Mouse (Mus musculus) left cerebral cortex, postnatal 4 days (tissue): ENCODE measurements around the gene Rpl6. TPM values are rescaled to one million over a fixed set of nuclear protein-coding genes. Genes with fewer than 3 reads are reported as not detected.
"Not testable (repeated sequence)": the region's sequence is repeated elsewhere in the genome, so short reads cannot be mapped to it uniquely, and the experiment has no call there.

Experiments used
- DNase-seq: peaks from one replicate; pipeline ENCODE4 v3.0.0-alpha.2; 2022
- intact Hi-C: fragments of 180-260 bp; cut with DNase I; formaldehyde crosslinking; loops from one replicate; pipeline ENCODE4 v1.15.1; 2025
- total RNA-seq, 2 experiments: library from RNA; stranded (reverse); gene quantifications; 2 replicates each; pipeline ENCODE4 v1.2.3; 2021

Rpl6 gene
- total RNA-seq, 2 experiments from 2014 or later = 639 to 650 TPM

DNA sequence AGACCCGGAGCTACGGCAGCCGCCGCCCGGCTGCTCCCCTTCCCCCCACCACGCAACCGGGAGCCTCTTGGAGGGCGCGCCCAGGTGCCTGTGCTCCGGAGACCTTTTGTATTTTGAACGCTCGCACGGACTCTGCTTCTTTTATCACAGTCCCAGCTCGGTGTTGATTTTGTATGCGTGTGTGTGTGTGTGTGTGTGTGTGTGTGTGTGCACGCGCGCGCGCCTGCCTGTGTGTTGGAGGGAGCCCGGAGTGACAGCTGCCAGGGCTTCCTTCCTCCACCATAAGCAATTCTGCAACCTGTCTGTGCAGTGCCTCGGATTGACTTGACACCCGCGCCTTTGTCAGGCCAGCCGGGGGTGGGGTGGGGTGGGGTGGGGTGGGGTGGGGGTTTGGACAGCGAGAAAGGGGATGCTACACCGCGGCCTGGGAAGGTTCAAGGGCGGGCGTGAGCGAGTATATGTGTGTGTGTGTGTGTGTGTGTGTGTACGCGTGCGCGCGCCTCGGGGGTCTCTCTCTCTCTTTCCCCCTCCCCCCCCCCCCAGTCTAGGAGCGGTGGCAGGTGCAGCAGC lies 16.5 kb downstream of the Rpl6 start:
- intact Hi-C loops = no loop called here
- DNase-seq = peak; percentile 52

DNA sequence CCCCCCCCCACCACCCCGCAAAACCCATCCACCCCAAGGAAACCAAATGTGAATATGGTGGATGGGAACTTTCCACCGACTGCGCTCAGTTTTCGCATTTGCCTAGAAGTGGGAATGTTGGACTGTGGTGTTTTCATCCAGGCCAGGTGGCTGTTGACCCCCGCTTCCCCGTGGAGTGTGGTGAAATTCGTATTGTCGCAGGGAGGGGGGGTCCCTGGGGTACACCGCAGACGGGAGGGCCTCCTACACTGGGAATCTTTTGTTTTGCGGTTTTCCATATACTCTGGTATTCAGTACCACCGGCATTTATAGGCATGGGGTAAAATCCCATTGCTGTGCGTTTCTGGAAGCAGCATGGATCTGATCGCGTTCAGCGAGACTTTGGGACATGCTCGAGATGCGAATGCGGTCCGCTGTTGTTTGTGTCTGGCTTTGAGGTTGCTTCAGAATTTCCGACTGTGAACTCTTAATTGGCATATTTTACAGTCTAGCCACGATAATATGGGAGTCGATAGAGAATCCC lies 17.1 kb downstream of the Rpl6 start:
- no peak for DNase-seq
- intact Hi-C loops = no loop called here

DNA sequence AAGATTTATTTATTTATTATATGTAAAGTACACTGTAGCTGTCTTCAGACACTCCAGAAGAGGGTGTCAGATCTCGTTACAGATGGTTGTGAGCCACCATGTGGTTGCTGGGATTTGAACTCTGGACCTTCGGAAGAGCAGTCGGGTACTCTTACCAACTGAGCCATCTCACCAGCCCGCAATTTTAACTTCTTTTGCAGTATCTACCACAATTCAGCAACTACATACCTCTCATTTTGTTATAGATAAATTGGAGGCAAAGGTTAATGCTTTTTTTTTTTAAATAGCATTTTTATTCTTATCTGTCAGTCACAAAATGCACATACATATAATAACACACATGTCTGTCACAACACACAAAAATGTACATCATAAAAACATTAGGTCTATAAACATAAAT lies 19.7 kb downstream of the Rpl6 start:
- intact Hi-C loops, DNase-seq: not testable (repeated sequence)

DNA sequence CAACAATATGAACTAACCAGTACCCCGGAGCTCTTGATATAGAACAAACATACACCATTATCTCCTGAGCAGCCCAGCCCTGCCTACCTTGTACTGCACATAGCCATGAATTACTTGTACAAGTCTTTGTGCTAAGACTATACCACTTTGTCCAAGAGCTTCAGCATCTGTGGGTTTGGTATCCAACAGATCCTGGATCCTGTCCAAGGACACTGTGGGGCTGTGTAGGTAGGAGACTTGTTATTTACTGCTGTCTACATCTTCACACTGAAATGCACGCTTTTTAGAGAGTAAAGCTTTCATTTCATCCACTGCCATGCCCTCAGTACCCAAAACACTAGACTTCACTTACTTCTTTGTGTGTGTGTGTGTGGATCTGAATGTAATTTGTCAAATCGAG lies 20.6 kb downstream of the Rpl6 start:
- DNase-seq = no peak
- intact Hi-C loops = no loop called here

DNA sequence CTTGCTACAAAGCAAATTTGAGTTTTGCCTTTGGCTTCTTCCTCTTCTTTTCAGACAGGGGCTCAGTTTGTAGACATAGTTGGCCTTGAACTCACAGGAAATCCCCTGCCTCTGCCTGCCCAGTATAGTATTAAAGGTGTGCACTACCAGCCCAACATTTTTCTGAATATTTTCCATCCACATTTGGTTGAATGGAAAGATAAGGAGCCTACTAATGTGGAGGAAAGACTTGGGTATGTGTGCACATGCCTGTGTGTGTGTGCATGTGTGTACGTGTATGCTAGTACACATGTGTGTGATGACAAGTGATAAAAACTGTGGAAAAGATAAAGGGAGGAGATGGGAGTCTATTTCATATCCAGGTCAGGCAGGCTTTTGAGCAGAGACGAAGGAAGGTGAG lies 21.6 kb downstream of the Rpl6 start:
- no peak for DNase-seq
- intact Hi-C loops = no loop called here

DNA sequence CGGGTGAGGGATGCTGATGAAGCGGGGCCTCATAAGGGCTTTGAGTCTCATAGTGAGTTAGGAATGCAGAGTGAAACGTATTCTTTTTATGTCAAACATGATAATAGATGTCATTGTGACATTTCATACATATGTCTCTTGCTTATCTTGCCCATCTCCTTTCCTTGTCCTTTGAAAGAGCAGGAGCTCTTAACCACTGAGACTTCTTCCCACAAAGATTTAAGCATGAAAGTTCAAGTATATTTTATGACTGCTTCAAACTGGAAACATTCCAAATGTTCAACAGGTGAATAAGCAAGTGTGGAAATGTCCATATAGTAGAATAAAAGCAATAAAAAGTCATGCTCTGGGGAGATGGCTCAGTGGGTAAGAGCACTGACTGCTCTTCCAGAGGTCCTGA lies 22.1 kb downstream of the Rpl6 start:
- DNase-seq = no peak
- intact Hi-C loops = no loop called here

DNA sequence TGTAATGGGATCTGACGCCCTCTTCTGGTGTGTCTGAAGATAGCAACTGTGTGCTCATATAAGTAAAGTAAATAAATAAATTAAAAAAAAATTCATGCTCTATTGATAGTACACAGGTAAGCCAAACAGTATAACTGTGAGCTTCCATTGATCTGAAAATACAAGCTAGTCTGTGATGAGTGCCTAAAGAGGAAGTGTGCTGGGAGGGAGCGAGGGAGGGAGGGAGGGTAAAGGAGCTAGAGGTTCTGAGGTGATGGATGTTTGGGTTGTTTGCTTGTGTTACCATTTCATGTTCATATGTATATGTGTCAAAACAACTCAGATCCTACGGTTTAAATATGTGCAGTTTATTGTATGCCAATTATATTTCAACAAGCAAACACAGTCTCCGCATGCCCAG lies 22.6 kb downstream of the Rpl6 start:
- intact Hi-C loops = no loop called here
- DNase-seq = no peak

DNA sequence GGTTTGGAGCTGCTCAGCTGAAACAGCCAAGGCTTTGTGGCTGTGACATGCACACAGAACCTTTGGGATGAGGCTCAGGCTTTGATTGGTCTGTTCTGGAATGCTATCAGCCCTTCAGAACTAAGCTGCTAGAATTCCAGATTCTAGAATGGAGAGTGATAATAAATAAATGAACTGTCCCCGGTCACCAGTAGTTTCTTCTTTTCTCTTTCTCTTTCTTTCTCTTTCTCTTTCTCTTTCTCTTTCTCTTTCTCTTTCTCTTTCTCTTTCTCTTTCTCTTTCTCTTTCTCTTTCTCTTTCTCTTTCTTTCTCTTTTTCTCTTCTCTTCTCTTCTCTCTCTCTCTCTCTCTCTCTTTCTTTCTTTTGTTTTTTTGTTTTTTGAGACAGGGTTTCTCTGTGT lies 23.0 kb downstream of the Rpl6 start:
- intact Hi-C loops, DNase-seq: not testable (repeated sequence)

DNA sequence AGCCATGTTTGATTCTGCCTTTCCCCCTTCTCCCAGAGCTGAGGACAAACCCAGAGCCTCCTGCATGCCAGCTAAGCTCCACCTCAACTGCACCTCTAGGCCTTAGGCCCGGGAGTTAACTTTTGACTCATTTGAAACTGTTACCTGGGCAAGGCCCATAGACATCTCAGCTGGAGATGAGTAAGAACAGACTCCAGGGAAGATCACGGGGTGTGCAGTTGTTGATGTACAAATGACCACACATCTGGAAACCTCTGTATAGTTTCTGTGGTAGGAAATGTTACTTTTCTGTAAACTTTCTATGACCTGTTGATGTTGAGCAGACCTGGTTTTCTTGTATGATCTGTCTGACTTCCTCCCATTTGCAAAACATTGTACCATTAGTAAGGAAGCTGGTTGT lies 24.9 kb downstream of the Rpl6 start:
- intact Hi-C loops = no loop called here
- DNase-seq = no peak

DNA sequence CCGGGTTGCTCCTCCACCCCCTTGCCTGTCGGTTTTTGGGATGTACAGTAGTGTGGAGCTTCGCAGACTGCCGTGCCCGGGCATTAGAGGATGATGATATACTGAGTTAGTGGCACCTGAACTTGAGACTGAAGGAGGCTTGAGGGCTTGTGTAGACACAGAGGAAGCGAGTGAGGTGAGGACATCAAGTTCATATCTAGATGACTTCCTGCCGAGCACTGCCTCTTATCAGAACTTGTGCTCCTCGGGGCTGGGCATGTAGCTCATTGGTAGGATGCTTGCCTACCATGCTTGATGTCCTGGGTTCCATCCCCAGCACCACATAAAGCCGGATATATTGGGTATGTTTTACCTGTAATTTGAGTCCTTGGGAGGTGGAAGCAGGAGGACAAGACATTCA lies 26.5 kb downstream of the Rpl6 start:
- DNase-seq = no peak
- intact Hi-C loops = no loop called here

DNA sequence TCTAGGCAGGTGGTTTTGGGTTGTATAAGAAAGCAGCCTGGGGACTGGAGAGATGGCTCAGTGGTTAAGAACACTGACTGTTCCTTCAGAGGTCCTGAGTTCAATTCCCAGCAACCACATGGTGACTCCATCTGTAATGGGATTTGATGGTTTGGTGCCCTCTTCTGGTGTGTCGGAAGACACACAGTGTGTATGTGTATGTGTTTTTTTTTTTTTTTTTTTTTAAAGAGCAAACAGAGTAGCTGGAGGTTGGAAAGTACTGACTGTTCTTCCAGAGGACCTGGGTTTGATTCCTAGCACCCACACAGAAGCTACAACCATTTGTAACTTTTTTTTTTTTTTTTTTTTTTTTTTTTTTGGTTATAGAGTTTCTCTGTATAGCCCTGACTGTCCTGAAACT lies 28.5 kb downstream of the Rpl6 start:
- DNase-seq = no peak

DNA sequence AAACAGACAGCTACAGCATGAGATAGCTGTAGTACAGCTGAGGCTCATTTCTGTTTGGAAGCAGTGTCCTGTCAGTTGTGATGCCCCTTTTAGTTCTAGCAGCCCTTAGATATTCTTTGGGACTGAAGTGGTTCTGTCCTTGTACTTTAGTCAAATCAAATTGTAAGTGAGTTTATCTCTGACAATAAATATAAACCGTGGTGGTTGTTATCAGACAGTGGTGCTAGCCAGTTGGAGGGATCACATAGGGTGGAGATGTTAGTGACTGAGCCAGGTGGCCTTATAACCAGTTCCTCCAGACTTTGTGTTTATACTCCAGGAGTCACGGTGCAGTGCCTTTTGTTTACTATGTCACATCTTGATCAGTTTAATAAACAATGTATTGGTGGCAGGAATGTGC lies 29.4 kb downstream of the Rpl6 start:
- DNase-seq = no peak
- intact Hi-C loops = no loop called here

More for the DNA sequence above, 28.5 kb downstream of the Rpl6 start:
- intact Hi-C loops = no loop called here

DNA sequence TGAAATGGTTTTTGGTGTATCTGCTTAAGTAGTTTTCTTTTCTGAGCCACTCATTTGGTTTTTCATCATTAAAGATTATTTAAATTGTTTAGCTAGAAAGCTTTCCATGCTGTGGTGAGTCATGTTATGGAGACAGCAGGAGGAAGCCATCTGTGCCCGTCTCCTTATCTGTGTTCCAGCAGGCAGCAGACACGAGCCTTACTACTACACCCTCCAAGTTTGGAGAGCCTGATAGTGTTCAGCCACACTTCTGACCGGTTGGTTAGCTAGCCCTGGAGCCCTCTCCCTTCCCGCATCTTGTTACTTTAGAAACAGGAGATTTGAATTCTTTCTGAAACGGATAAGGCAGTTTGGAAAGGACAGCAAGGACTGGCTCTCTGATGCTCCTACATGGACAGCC lies 31.9 kb downstream of the Rpl6 start:
- no peak for DNase-seq
- intact Hi-C loops = no loop called here

DNA sequence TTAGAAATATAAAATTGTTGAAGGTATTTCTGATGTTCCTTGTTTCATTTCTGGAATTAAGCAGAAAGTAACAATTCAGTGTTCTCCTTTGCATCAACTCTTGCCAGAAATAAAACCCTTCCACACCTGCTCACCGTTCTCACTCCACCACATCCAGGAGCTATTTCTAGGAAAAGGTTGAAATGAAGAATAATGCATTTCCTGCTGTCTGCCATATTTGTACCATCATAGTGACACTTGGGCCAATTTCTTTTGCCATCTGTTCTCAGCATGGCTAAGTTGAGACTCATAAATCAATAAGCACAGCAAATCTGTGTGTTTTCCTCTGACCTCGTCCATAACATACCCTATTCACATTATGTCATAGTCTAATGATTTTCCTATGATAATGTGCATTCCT lies 33.9 kb downstream of the Rpl6 start:
- intact Hi-C loops = no loop called here
- DNase-seq = no peak

DNA sequence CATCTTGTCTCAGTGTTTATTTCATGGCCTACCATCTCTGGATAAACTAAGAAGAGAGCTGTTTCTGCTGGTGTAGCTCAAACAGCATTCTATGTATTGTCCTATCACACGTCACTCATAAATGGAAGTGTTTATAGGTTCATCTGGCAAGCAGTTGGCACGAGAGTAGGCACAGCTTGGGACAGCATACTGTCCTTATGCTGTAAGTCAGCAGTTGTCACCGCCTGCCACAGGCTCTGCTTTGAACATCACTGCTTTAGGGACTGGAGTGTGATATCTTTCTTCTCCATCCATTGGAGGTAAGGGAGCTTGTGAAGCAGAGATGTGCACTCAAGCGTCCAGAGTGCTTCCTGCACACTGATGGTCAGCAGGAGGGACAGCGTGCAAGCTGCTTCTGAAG lies 35.6 kb downstream of the Rpl6 start:
- intact Hi-C loops = no loop called here
- peak; percentile 39 for DNase-seq

DNA sequence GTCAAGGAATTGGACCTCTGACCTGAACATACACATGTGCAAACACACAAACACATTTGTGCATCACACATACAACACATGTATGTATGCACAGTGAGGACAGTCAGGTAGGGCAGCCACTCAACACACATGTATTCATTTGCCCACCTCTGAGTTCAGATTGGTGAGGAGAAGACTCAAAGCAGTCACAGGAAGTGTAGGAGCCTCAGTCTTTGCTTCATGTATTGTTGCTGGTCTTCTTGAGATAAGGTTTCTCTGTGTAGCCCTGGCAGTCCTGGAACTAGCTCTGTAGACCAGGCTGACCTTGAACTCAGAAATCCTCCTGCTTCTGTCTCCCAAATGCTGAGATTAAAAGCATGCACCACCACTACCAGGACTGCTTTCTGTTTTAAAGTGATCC lies 36.9 kb downstream of the Rpl6 start:
- no peak for DNase-seq
- intact Hi-C loops = no loop called here

DNA sequence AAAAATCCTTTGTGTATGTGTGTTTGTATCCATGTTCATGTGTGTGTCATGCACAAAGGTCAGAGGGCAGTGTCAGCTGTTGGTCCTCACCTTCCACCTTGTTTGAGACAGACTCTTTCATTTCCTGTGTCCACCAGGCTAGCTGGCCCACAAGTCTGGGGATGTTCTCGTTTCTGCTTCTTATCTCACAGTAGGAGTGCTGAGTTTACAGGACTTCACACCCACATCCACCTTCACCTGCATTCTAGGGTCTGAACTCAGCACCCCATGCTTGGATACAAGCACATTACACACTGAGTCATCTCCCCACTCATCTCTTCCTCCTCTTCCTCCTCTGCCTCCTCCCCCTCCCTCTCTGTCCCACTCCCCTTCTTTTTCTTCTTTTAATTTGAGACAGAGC lies 38.0 kb downstream of the Rpl6 start:
- intact Hi-C loops = no loop called here
- no peak for DNase-seq

DNA sequence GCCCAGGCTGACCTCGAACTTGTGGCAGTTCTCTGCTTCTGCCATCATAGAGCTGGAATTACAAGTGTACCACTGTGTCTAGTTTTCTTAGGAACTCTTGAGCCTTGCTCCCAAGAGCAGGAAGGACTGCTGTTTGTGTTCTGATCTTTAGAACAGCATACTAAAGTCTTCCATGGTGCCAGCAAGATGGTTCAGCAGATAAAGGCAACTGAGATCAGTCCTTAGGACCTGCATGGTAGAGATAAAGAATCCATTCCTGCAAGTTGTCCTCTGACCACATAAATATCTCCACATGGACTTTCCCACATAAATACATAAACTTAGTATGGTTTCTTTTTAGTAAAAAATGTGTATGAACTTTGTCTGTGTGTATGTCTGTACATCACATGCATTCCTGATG lies 38.4 kb downstream of the Rpl6 start:
- intact Hi-C loops = no loop called here
- no peak for DNase-seq

DNA sequence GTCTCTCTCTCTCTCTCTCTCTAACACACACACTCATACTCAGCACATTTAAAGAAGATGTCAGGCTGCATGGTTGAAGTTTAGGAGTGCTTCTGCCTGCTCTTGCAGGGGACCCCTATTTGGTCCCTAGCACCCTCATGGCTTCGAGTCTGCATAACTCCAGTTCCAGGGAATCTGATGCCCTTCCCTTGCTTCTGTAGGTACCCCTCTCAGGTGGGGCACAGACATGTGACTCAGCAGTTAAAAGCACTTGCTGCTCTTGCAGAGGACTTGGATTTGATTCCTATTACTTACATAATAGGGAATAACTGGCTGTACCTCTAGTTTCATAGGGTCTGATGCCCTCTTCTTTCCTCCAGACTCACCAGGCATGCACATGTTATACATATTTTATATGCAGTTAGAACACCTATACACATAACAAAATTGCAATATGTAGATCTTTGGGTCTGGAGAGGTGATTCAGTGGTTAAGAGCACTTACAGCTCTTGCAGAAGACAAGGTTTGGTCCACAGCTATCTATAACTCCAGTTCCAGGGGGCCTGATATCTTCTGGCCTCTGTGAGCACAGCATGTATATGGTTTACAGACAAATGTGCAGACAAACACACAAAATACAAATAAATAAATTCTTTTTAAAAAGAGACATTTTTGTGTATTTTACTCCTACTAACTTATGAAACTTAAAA lies 39.5 kb downstream of the Rpl6 start:
- intact Hi-C loops = no loop called here
- DNase-seq = no peak

DNA sequence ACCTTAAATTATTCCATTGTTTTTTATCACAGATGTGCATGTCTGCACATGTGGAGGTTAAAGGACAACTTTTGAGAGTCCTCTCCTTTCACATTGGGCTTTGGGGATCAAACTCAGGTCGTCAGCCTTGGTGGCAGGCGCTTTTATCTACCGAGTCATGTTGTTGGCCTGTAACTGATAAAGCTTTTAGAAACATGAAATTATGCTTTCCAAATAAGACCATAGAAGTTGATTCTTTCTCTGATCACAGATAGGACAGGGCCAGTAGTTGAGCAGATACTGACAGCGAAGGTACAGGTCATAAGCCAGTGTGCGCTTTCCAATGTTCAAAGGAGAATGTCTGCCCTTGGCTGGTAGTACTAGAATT lies 40.1 kb downstream of the Rpl6 start:
- intact Hi-C loops = no loop called here
- DNase-seq = no peak

DNA sequence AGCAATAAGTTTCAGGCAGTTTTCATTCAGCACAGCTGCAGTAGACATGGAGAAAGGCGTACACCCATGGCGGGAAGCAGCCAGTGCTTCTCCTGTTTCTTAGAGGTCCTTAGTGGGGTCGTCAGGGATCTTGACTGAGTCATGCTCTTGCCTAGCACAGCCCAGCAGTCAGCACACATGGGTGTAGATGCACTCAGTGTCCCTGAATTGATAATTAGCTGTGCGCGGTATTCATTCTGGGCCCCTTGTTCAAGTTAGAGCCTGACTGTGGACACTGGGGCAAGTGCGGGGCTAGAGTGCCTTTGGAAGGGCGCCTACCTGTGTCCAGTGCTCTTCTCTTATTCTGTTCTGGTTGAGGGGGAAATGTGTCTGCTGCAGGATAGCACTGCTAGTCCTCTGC lies 40.9 kb downstream of the Rpl6 start:
- DNase-seq = no peak
- intact Hi-C loops = no loop called here

DNA sequence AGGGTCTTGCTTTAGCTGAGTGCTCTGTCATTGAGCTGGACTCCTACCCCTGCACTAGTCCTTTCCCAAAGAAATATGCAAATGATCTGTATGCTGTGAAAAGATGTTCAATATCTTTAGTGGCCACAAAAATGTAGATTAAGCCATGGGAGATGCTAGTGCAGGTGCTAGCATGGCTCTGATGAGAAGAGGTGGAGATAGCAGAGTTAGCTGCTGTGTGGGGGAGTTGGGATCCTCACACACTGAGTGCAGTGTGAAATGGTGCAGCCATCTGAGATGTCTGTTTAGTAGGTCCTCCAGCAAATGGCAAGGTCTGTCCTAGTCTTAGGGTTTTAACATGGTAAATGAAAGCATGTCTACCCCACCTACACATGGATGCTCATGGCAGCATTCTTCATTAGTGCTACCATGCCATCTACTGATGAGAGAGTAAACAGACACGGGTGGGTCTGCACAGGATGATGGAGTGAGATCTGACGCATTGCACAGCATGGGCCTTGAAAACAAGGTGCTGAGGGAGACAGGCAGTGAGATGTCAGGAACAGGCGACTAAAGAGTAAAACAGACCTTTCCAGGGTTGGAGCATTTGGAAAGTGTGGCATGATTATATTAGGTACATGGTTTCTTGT lies 44.6 kb downstream of the Rpl6 start:
- intact Hi-C loops = no loop called here
- no peak for DNase-seq
